Mouse (Mus musculus): ENCODE results near the gene Mybl2.

Mybl2 gene

GRCm38 (mm10) chr2:163073023-163073757 is 18.7 kb downstream of the Mybl2 start:
- DNase-seq: no peak

- DNase-seq: no peak
These were observed 19.5 kb downstream of the Mybl2 start for GRCm38 (mm10) chr2:163074006-163074405.

- DNase-seq: no peak
These were observed 20.3 kb downstream of the Mybl2 start for GRCm38 (mm10) chr2:163074808-163075207.

- DNase-seq: no peak
These were observed 20.7 kb downstream of the Mybl2 start for GRCm38 (mm10) chr2:163075234-163075633.

GRCm38 (mm10) chr2:163079041-163079440 is 24.6 kb downstream of the Mybl2 start:
- no peak for DNase-seq

GRCm38 (mm10) chr2:163082591-163082990 is 28.1 kb downstream of the Mybl2 start:
- peak; percentile 46 to 63 for DNase-seq

- no peak for DNase-seq
These were observed 30.0 kb downstream of the Mybl2 start for GRCm38 (mm10) chr2:163084519-163084918.

- no peak for DNase-seq
These were observed 30.6 kb downstream of the Mybl2 start for GRCm38 (mm10) chr2:163085047-163085446.

GRCm38 (mm10) chr2:163086561-163086960 is 32.1 kb downstream of the Mybl2 start:
- DNase-seq: no peak

GRCm38 (mm10) chr2:163087728-163088127 is 33.2 kb downstream of the Mybl2 start, which contains the start of gene Gtsf1l:
Gene Gtsf1l (minus strand): TSS chr2:163087855.
- DNase-seq: no peak

- peak; percentile 32 to 42 for DNase-seq
These were observed 35.1 kb downstream of the Mybl2 start for GRCm38 (mm10) chr2:163089475-163090123.

GRCm38 (mm10) chr2:163094909-163095308 is 40.4 kb downstream of the Mybl2 start:
- DNase-seq: no peak

GRCm38 (mm10) chr2:163095784-163096183 is 41.3 kb downstream of the Mybl2 start:
- DNase-seq: peak; percentile 42 to 54

- DNase-seq: no peak
These were observed 45.4 kb downstream of the Mybl2 start for GRCm38 (mm10) chr2:163099919-163100318.

GRCm38 (mm10) chr2:163100551-163100950 is 46.1 kb downstream of the Mybl2 start:
- no peak for DNase-seq

- peak; percentile 83 to 87 for DNase-seq
These were observed 47.2 kb downstream of the Mybl2 start for GRCm38 (mm10) chr2:163101646-163102203.

- DNase-seq: no peak
These were observed 47.7 kb downstream of the Mybl2 start for GRCm38 (mm10) chr2:163102216-163102615.

GRCm38 (mm10) chr2:163102900-163103653 is 48.6 kb downstream of the Mybl2 start:
- peak in 1 of 2 experiments; percentile 26 for DNase-seq

GRCm38 (mm10) chr2:163104086-163104770 is 49.7 kb downstream of the Mybl2 start:
- DNase-seq: no peak

- no peak for DNase-seq
These were observed 53.9 kb downstream of the Mybl2 start for GRCm38 (mm10) chr2:163108385-163108784.

- DNase-seq: no peak
These were observed 56.2 kb downstream of the Mybl2 start for GRCm38 (mm10) chr2:163110706-163111105.

GRCm38 (mm10) chr2:163111413-163112201 is 57.1 kb downstream of the Mybl2 start:
- DNase-seq: no peak

Data from kidney, postnatal 4 days (tissue).